Mouse (Mus musculus): ENCODE data around the gene Stx4a.
"Not testable (repeated sequence)": the region's sequence is repeated elsewhere in the genome, so short reads cannot be mapped to it uniquely, and the experiment has no call there.

The Stx4a gene

DNA sequence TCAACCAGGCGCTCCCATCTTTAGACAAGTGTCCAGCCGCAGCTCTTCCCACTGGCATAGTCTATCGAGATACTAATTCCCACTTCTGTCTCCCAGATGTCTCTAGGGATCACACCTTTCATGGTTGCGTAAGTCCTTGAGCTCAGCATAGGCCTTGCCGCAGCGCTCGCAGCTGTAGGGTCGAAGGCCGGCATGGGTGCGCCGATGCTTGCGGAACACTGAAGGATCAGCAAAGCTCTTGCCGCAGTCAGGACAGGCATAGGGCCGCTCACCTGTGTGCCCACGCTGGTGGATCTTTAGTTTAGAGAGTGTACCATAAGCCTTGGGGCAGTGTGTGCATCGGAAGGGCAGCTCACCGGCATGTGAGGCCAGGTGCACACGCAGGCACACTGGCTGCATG lies 43.5 kb downstream of the Stx4a start:
- no peak for DNase-seq (ENCODE audit: low spot score in 2 of 2)

DNA sequence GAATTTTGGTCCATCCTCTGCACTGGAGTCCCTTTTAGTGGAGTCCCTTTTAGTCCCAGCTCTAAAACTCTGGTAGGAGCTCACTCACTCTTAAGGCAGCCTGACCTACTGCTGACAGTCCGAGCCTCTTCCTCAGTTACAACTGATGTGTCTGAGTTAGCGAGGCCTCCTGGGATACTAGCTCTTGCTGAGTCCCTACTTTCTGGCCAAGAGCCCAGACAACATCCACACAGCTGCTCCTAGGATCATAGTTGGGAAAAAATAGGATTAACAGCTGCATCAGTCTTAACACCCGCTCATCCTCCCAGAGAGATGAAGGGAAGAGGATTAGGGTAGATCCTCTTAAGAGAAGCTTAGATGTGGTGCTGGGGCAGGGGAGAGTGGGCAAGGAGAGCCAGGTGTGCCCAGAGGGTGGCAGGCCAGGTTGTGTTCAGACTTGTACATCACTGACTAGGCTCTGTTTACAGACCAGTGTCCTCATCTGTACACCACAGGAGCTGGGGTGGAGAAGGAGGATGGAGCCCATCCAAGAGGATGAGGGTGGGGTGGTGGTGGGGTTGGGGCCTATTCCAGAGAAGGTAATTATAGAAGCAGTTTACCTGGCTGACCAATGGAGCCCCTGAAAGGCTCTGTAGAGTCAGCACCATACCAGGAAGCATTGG lies 45.2 kb downstream of the Stx4a start:
- peak; percentile 35 to 38 for DNase-seq (ENCODE audit: low spot score in 2 of 2)

DNA sequence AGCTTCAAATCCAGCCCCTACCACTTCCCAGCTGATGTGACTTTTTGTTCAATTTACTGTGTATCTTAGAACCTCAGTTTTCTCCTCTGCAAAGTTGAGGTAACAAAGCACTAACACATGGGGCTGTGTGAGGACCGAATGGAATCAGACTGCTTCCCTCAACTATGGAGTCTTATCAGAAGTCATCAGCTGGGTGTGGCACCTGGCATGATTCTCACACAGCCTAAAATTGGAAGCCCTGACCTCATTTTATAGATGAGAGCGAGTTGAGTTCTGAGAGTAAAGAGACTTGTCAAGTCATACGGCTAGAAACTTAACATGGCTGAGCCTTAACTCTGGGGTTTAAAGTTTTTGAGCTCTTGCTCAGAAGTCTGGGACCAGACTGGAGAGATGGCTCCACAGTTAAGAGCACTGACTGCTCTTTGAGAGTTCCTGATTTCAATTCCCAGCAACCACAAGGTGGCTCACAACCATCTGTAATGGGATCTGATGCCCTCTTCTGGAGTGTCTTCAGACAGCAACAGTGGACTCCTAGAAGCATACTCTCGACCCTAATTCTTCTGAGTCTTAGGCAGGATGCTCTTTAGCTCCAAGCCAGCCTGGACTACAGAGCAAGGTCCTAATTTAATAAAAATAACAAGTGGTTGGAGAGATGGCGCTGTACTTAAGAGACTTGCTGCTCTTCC lies 46.2 kb downstream of the Stx4a start:
- DNase-seq (ENCODE audit: low spot score in 2 of 2): no peak

DNA sequence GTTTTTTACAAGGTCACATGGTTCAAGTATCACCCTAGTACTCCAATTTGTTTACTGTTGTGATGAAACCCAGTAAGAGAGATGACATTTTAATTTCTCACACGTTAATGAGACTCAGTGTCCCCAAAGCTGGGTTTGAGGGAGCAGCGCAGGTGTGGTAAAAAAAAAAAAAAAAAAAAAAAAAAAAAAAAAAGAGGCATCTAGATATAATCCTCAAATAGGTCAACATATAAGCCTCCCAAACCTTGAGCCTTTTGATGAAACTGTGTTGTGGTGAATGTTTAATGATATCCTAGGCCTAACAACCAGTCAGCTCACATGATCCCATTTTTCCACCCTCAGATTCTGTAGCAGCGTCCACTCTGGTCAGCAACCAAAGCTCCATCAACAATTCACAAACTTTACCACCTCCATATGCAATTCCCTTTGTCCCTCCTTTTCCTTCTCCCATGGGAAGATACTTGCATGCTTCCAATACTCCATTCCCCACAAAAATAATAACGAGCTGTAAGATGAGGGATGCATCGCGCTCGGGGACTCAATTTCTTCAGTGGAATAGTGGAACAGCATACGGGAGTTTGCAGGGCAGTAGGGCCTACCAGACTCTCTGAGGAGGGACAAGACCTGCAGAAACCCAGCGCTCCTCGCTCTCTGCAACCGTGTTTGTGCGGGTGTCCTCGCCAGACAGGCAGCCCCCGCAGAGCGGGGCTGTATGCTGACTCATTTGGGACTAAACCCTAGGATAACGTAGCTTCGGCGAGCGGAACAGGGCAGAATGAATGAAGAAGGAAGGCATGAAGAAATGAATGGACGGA lies 50.9 kb downstream of the Stx4a start:
- DNase-seq (ENCODE audit: low spot score in 2 of 2): no peak

DNA sequence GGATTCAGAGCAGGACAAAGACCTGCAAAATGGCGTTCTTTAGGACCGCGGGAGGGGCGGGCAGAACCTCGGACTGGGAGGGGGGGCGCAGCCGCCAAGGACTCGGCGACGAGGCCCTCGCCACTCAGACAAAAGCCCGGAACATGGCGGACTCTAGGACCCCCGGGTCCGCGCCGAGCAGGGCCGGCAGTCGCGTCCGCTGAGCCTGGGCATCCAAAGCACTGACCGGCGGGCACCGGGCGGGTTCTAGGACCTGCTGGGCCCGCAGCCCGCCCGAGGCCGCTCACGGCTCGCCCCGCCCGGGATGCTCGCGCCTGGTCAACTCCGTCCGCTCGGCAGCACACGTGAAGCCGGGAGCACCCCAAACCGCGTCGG lies 51.5 kb downstream of the Stx4a start:
- DNase-seq (ENCODE audit: low spot score in 2 of 2): peak; percentile 91 to 94

DNA sequence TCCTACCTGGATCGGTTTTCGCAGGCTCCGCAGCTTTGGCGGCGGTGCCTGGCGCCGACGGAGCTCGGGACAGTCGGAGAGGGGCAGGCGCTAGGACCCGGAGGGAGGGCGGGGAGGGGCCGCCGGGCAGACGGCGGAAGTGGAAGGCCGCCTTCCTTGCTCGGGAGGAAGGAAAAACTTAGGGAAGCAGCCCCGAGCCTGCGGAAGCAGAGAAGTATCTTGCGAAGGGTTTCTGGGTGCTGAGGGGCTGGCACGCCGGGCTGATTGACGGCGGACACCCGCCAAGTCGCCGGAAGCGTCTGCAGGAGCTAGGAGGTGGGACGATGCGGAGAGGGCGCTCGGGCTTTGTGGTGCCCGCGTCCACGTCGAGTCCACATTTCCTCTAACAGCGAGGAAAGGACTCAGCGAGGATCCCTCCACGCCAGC lies 52.0 kb downstream of the Stx4a start, which contains the start of gene Zfp646:
Gene Zfp646 (plus strand): TSS at position 181 of the 426 bp plus-strand sequence.
- DNase-seq (ENCODE audit: low spot score in 2 of 2): peak; percentile 68 to 71

DNA sequence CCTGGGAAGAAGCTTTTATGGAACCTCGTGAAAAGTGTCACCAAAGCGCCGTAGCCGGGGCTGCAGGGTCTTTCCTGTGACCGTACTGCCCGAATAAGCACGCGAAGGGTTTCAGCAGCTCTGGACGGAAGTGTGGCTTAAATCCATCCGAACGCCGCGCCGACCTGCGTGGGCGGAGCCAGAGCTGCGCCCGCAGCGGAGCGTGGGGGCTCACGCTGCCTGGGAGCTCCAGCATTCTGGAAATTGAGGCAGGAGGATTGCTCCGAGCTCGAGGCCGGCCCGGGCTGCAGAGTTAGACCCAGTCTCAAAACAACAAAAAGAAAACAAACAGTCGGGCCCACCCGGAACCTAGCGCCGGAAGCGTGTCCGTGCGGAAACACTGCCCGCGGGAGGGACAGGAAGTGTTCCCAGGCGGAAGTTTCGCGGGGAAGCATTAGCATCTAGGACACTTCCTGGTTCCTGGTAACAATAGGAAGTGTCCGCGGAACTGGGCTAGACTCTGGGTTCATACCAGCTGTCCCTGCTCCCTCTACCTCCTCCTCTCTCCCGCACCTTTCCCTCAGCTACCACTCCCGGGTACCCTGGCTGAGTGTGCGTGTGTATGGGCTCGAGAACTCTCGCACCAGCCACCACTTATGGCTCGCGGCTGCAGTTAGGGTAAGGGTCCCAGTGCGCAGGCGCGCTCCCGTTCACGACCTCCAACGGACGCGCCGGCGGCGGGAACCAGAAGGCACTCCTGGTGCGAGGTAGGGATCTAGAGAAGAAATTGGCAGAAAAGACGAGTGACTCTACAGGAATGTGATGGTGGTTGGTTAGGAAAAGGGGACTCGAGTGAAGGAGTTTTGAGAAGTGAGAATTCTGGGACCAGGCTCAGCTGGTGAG lies 52.6 kb downstream of the Stx4a start, which contains the start of gene Zfp668:
Gene Zfp668 (minus strand): TSS at position 362 of the 882 bp plus-strand sequence.
- DNase-seq (ENCODE audit: low spot score in 2 of 2): peak; percentile 89 to 94

DNA sequence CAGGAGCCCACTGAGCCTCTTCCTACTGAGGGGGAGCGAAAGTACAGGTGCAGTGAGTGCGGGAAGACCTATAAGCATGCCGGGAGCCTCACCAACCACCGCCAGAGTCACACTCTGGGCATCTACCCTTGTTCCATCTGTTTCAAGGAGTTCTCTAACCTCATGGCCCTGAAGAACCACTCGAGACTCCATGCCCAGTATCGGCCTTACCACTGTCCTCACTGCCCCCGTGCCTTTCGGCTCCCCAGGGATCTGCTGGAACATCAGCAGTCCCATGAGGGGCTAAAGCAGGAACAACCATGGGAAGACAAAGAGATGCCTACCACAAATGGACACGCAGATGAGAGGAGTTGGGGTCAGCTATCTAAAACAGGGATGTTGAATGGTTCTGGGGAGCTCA lies 55.2 kb downstream of the Stx4a start:
- DNase-seq (ENCODE audit: low spot score in 2 of 2): no peak

DNA sequence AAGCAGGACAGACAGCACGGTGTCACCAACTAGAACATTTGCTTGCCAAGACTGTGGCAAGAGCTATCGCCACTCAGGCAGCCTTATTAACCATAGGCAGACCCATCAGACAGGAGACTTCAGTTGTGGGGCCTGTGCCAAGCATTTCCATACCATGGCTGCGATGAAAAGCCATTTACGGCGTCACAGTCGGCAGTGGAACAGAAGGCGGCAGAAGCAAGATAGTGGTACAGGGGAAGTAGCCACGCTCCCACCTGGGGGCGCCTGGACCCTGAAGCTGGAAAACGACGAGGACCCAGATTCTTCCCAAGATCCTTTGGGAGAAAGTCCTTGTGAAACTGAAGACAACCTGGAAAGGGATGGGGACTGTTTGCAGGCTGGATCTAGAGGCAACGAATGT lies 56.3 kb downstream of the Stx4a start:
- DNase-seq (ENCODE audit: low spot score in 2 of 2): no peak

DNA sequence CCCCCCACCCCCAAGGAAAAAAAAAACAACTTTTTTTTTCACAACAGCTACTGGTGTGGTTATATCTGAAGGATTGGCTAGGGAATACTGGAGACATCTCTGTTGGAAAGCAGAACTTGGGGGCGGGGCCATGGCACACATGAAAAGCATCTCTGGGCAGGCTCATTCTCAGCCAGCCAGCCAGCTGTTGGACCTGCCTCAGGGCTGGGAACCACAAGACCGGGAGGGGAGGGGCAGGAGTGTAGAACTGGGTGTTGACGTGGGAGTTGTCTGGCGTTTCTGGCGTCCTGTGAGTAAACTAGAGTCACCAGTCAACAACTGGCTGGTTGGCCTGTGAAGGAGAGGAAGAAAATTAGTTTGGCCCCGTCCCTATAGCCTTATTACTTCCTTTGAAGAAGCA lies 61.9 kb downstream of the Stx4a start:
- peak in 1 of 2 experiments; percentile 35 for DNase-seq (ENCODE audit: low spot score in 2 of 2)

DNA sequence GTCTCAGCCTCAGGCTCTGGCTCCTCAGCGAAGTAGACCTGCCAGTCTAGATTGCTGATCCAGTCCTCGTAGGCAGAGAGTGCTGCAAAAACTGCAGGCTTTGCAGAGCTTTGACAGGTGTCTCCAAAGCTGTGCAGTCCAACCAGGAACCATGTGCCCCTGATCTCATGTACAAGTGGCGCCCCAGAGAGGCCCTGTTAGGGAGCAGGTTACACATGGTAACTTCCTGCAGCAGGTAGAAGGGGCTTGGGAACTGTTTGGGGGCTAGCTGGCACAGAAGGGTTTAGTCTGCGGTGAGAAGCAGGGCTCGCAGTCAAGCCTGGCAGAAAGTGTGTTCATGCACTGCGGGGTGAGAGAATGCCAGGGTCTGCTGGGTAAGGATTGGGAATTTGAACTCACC lies 62.5 kb downstream of the Stx4a start:
- no peak for DNase-seq (ENCODE audit: low spot score in 2 of 2)

DNA sequence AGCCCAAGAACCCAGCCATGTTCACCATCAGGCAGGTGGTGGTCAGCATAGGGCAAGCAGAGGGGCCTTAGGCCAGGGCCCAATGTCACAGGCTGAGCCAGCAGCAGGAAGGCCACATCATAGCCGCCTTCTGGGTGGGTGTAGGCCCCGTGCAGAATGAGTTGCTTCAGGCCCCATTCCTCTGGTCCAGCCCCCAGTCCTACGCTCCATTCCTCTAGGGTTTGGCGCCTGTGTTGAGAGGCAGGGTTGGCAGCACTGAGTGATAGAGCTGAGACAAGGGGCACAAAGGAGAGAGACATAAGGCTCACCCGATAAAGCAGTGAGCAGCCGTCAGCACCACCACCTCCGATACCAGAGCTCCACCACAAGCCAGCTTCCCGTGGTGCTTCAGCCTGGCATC lies 63.1 kb downstream of the Stx4a start:
- no peak for DNase-seq (ENCODE audit: low spot score in 2 of 2)

DNA sequence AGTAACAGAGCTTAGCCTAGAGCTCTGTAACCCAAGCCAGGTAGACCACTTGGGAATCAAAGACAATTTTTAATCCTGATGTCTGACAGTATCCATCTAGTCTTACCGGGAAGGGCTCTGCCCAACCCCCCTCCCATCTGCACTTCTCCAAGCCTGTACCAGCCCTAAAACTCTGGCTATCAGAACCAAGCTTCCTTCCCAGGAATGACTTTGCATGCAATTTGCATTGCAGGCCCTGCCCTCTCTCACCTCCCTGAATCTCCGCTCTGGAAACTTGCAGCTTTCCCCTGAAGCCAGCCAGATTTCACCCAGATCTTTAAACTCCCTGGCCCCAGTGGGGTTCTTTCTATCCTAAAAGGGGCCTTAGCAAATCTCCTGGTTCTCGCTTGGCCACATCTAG lies 63.7 kb downstream of the Stx4a start:
- no peak for DNase-seq (ENCODE audit: low spot score in 2 of 2)

DNA sequence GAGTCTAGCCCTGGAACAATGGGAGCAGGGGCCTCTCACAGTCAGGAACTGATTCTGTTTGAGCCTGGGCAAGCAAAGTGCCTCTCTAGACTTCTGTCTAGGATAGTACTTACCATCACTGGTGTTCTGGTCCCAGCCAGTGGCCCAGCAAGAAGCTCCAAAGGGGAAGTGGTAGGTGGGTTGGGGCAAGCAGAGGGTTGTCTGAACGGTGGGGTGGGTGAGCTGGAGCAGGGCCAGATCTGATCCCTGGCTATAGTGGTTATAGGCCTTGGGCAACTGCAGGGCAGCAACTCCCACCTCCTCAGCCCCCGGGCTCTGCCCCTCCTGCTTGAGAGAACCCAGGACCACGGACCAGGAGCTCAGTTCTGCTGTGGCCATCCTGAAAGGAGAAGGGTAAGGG lies 64.7 kb downstream of the Stx4a start:
- DNase-seq (ENCODE audit: low spot score in 2 of 2): no peak

DNA sequence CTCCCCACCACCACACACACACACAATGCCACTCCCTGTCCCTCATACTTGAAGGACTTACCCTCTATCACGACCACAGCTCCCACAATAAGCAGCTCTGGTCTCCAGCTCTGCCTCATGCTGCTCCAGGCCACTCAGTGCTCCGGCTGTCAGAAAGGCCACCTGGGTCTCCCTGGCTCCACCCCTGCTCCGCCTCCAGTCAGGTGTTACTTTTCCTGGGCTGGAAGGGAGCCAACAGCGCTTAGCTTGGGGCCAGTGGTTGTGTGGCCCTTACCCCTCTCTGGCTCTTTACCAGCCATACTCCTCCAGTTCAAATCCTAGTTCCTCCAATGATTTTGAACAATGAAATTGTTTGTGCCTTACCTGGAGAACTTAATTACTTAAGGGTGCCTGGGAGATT lies 66.7 kb downstream of the Stx4a start, which contains the start of gene Prss53:
Gene Prss53 (minus strand): TSS at position 173 of the 400 bp plus-strand sequence.
- no peak for DNase-seq (ENCODE audit: low spot score in 2 of 2)

DNA sequence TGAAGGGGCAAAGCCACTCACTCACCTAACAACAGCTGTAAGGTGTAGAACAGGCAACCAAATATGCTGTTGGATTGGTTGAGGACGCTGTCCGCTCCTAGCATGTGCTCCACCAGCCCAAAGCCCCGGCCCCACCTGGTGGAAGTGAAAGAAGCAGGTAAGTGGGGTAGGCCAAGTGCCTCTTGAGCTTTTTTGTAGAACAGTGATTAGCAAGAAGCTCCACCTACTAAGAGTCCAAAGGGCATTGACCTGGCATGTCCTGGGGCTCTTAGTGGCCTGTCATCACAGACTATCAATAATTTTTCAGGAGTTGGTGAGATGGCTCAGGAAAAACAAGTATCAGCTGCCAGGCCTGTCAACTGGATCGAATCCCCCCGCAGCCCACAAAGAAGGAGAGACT lies 70.4 kb downstream of the Stx4a start:
- no peak for DNase-seq (ENCODE audit: low spot score in 2 of 2)

DNA sequence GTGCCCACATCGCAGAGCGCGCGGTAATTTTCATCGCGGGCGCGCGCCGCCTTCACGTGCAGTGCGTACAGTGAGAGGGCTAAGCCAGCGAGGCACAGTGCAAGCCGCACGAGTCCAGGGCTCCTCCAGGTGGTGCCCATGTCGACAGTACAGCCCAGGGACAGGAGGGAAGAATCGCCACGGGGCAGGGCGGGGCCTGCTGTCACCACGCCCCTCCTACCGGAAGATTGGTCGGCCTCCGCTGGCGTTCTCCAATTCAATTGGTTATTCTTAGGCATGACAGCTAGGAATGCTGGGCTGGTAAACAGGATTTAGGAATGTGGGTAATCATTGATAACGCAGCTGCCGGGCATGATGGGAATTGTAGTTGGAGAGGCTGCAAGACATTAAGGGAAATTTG lies 71.3 kb downstream of the Stx4a start, which contains the start of the genes Gm21974 and Vkorc1:
Gene Gm21974 (minus strand): TSS at position 13 of the 400 bp plus-strand sequence.
Gene Vkorc1 (minus strand): TSS at position 176 of the 400 bp plus-strand sequence.
- peak; percentile 94 to 97 for DNase-seq (ENCODE audit: low spot score in 2 of 2)

DNA sequence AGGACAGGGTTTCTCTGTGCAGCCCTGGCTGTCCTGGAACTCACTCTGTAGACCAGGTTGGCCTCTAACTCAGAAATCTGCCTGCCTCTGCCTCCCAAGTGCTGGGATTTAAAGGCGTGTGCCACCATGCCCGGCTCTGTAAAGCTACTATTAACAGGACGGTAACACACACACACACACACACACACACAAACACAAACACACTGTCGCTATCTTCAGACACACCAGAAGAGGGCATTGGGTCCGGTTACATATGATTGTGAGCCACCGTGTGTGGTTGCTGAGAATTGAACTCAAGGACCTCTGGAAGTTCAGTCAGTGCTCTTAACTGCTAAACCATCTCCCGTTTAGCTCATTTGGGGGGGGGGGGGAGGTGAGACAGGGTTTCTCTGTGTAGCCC lies 71.8 kb downstream of the Stx4a start:
- not testable (repeated sequence) for DNase-seq (ENCODE audit: low spot score in 2 of 2)

DNA sequence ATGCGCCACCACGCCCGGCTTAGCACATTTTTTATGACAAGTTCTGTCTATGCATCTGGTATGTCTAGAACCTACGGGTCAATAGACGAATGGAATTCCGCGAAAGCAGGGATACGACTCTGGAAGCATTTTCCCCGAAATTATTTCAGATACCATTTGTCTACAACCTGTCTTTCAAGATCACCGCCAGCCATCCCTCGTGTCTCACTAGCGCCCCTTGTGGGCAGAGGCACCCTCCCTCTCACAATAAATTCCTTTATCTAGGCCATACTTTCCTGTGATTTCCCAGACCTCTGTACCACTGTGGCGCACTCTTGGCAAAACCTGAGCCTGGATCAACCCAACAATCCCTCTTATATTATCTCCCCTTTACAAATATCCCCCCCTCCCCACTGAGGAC lies 72.3 kb downstream of the Stx4a start:
- DNase-seq (ENCODE audit: low spot score in 2 of 2): peak; percentile 33 to 52

DNA sequence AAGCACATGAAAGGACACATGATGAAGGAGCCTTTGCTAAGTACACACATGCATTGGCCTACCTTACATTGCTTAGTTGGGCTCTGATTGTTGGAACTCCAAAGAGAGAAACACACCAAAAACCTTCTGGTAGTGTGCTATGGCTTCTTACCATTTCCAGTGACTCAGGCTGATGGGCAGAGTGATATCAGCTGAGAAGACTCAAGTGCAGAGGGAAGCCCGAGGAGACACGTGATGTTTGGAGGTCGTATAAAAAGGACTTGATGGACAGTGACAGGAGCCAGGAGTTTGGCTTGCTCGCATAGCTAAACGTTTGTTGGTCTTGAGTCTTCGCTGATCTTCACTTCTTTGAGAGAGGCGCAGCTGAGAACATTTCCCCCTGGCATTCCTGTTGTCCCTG lies 73.4 kb downstream of the Stx4a start:
- DNase-seq (ENCODE audit: low spot score in 2 of 2): no peak
